Mouse (Mus musculus) heart, adult 11 months (tissue): ENCODE measurements at regions not wholly inside any gene's neighbourhood (a gene's known extent, or its start where the extent isn't known, plus 50 kb on each side); places are given as distances from the start of the nearest gene placed in this dataset.
"Not testable (repeated sequence)": the region's sequence is repeated elsewhere in the genome, so short reads cannot be mapped to it uniquely, and the experiment has no call there.

Experiments
- DNase-seq: peaks from one replicate; pipeline ENCODE4 v3.0.0; 2022

- no peak for DNase-seq
Observed at GRCm38 (mm10) chr8:4934551-4934950, 155.2 kb upstream of the Shcbp1 start.

- DNase-seq, result no peak
Observed at GRCm38 (mm10) chr8:4934035-4934434, 154.7 kb upstream of the Shcbp1 start.

- DNase-seq, result peak; percentile 27
Observed at GRCm38 (mm10) chr8:4916447-4916846, 137.1 kb upstream of the Shcbp1 start.

- no peak for DNase-seq
Observed at GRCm38 (mm10) chr8:4895046-4895445, 115.7 kb upstream of the Shcbp1 start.

- DNase-seq, result not testable (repeated sequence)
Observed at GRCm38 (mm10) chr8:4868761-4869160, 89.4 kb upstream of the Shcbp1 start.

- DNase-seq, result peak; percentile 92
Observed at GRCm38 (mm10) chr8:4839087-4839486, 59.7 kb upstream of the Shcbp1 start.

- DNase-seq, result no peak
Observed at GRCm38 (mm10) chr8:4838527-4838926, 59.2 kb upstream of the Shcbp1 start.

- DNase-seq, result no peak
Observed at GRCm38 (mm10) chr8:4837719-4838118, 58.4 kb upstream of the Shcbp1 start.

GRCm38 (mm10) chr8:4836651-4837050 is 57.3 kb upstream of the Shcbp1 start:
- no peak for DNase-seq
